Mouse (Mus musculus): ENCODE measurements at regions not wholly inside any gene's neighbourhood (a gene's known extent, or its start where the extent isn't known, plus 50 kb on each side); places are given as distances from the start of the nearest gene placed in this dataset.
A peak's percentile ranks its signal among the peaks of the same experiment; 100 is the strongest.

DNA sequence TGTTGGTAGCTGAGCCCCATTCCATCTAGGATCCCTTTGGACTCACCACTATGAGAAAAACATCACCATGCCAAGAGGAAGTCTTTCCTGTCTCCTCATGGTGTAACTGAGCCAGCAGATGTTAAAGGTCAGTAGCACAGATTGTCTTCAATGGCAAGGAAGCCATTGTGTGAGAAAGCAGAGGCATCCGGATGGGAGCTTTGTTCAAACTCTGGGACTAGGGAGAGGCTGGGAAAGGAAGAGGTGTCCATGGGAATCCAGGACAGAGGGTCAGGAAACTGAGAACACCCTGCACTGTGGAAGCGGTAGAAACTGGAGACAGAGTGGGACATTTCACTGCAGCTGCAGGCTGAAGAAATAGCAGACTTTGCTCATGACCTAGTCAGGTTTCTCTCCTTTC, 173.1 kb upstream of the Tnp1 start:
- DNase-seq: no peak

DNA sequence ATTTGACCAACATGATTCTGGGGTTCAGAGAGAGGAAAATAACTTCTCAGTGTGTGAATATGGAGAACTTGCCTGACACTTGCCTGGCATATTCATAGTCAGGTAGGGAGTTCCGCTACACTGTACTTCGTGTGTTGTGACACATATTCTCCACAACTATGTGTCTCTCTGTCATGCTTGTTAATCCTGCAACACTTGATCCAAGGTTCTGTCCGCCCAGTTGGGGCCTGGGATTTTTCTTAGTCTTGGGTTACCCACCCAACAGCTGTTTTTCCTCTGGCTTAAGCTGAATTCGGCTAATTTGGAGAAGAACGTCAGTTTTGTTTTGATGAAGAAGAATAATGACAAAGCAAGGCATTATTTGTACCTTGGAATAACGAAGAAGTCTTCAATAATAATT, 168.8 kb upstream of the Tnp1 start:
- no peak for DNase-seq

DNA sequence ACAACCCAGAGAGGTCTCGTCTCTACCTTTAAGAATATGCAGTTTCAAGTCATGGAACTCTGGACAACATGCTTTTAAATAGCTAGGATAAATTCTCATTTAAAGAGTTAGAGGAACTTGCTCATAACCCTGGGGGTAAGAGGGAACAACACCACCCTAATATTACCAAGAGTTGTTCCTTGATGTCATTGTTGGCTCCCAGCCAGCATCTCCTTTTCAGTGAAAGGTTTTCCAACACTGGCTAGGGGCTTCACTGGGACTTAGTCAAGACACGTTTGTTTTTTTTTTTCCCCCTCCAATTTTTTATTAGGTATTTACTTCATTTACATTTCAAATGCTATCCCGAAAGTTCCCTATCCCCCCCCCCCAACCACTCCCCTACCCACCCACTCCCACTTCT, 163.1 kb upstream of the Tnp1 start:
- no peak for DNase-seq

DNA sequence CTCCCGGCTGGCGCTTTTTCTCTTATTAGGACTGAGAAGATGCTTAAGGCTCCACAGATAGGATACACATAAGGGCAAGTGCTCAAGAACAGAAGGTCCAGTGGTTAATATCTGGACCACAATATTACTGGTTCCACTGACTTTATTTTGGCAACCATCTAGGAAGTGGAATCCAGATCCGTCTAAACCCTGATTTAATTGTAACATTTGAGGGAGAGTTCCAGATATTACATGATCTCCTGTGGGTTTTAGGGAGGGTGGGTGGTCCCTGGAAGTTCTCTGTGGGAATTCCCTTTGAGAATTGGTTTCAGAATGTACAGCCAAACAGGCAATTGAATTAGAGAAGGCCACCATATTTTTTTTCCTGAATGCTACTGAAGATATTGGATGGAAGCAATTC, 161.4 kb upstream of the Tnp1 start:
- no peak for DNase-seq

DNA sequence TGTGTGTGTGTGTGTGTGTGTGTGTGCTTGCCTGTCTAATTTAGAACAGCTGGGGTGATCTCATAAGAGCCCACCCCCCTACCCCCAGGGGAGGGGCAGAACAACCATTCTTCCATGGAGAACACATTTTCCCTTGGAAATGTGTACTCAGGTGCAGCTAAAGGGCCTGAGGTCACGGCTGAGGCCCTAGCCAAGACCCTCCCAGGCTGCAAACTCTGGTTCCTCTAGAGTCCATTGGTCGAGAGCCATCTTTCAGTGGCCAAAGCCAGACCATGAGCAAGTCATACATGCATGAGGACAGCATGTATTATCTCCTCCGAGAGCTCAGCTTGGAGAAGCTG, 154.9 kb upstream of the Tnp1 start:
- DNase-seq: peak; percentile 75

DNA sequence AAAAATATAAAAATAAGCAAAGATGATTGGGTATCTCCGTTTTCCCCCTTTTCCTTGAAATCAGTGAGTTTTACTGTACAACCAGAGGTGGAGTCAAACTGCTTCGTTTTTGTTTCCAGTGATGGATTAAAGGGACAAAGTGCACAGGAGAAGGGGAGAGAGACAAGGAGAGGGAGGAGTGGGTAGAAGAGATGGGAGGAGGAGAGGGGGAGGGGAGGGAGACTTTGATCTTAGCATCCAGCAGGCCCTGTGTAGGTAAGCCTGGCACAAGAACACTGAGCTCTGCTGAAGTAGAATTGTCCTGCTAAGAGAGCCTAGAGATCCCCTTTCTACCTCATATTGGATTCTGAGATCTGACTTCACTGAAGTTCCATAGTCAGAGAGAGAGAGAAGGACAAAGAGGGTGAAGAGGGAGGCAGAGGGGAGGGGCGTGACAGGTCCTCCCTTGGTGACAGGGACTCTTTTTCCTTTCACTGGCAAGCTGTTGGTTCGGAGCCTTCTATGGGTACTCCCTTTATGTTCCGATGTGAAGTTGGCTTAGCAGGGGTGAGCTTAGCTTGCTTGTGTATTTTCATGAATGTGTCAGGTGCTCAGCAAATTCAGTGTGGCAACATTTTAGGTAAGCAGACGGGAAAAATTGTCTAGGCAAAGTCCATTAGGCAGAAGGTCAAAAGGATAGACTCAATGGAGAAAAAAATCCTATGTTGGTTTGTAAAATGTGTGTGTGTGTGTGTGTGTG, 154.4 kb upstream of the Tnp1 start:
- peak; percentile 44 for DNase-seq

DNA sequence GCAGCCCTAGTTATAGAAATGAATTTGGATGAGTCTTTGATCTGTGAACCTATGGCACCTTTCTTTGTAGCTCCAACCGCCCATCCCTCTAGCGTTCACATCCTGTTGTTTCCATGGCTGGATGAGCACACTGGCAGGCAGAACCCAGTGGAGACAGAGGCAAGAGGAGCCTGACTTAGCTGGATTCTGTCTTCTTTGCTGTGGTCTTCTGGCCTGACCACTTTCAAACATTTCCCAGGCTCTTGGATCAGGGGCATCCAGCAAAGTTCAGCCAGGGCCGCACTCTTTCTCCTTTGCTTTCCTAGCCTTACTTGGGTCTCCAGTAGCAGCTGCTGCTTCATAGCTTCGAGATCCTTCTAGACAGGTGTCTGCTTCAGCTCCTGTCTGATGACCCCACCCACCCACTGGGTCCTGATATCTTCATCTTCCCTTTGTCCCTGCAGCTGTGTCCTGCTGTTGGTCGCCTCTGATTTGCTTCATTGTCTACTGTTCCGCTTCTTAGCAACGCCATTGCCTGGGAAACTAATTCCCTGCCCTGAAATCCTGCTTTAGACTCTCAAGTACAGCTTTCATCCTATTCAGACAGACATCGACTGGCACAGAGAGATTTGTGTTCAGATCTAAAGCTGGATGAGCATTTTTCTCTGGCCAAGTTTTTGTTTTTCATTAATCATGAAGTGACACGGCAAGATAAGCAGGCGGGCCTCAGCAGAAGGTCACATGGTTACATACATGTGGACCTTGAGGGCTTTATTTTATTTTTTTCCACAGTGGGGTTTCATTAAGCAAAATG, 153.6 kb upstream of the Tnp1 start:
- DNase-seq: peak; percentile 64

DNA sequence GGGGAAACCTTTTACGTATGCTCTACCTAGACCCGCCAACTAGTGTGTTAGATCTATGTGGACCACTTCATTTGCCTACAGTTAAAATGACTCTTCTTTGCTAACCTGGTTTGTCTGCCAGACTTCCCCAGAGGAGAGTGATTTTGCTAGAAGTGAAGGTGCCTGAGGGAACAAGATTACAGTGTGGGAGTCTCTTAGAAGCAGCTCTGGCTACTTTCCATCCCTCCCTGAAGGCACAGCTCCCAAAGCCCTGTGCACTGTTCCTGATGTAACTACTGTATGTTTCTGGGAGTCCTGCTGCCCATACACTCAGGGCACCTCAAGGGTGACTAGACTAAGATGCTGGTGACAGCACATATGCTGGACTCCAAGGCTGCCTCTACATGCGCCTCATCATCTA, 144.5 kb upstream of the Tnp1 start:
- DNase-seq: no peak

DNA sequence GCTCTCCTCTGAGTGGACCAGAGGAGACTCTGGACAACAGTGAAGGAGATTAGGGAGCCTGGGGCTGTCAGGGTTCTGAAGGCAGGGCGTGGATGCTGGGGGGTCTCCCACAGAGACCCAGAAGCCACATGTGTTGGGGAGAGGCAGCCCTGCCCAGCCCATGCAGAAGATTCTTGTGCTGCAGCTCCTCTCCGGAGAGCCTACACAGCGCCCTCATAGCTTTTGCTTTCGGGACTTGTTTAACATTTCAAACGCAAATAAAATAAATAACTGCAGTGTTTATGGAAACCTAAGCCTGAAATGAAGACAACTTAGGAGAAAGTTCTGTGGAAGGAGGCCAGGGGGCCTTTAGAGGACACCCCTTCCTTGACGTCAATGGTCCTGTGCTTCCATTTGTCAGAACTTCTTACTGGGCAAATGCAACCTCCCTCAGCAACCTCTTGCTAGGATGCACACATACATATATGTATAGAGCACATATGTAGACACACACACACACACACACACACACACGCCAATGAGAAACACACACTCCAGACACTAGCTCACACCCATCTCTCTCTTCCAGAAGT, 143.8 kb upstream of the Tnp1 start:
- DNase-seq: no peak

DNA sequence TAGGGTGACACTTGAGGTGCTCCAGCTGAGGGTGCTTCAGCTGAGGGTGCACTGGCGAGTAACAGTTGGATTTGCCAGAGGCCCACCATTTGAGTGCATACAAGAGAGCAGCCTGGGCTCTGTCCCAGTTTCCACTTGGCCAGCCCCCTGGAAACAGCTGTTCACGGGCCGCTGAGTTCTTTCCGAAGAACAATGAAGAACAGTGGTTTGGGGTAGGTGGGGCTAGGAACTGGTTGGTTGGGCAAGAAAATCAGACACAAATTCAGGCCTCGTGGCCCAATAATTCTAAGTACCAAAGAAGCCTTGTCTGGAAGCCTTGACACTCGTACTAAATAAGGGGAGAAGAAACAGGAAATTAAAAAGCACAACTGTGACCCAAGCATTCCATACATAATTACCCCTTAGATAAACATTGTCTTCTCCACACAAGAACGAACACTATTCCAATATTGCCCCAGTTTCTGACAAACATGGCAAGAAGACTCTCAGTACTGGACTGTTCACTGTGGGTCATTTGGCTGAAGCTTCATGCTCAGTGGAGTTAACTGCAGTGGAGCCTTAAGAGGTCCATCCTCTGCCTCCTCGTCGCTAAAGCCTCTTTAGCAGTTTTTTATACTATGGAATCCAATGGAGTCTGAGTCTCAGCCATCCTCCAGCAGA, 137.9 kb upstream of the Tnp1 start:
- DNase-seq: no peak

DNA sequence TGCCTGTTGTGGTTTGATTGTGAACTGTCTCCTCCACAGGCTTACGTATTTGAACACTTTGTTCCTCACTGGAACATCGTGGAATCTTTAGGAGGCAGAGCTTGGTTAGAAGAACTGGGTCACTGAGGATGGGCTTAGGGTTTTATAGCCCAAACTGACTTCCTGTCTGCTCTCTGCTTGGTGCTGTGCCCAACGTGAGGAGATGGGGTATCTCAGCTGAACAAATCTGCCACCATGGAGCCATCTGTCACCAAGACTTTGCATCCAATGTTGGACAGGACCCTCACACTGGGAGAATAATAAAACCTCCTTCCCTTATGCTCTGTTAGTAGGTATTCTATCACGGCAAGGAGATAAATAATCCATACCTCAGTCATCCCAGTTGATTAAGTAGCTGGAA, 134.2 kb upstream of the Tnp1 start:
- DNase-seq: no peak

DNA sequence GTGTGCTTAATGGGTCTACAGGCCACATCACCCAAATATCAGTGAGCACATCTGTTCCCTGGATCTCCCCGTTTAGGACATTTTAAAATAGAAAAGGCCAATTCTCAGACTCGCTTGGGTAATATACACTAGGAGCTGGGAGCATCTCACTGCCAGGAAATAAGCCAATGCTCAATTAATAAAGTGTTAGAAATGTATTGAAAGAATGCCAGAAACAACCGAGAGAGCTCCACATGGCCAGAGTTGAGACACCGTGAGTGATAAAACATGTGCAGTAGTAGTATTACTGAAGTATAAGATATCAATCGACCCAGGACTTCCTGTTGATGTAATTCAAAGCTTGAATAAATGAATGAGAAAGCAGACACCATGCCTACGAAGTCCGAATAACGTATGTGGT, 127.1 kb upstream of the Tnp1 start:
- DNase-seq: no peak

DNA sequence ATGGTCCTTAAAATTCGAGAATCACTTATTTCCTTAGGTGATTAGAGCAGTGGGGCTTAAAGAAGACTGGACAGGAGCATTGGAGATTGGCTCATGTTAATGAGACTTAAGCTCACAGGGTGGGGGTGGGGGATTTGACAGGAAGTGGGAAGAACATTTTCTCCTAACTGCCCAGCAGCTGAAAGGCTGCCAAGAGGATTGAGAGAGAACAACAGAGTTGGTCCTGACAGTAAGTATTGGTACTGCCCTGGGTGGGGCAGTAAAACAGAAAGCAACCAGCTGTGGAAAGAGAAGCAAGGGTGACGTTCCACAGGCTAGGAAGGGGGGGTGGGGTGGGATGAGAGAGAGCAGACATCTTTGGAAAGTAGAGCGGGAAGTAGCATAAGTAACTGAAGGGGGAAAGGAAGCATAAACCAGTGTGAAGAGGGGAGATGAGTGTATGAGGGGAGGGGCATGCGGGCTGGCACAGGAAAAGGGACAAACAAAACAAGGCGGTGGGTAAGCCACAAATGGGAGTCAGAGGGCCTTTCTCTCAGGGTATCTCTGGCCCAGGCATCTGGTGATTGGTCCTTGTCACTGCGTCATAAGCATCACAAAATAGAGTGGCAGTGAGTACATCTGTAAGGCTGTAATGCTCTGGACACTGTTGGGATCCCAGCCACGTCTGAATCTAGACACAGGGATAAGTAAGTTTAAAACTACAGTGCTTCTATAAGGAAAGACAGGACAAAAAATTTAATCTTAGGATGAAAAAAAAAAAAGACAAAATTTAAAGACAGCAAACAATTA, 125.0 kb upstream of the Tnp1 start:
- no peak for DNase-seq

DNA sequence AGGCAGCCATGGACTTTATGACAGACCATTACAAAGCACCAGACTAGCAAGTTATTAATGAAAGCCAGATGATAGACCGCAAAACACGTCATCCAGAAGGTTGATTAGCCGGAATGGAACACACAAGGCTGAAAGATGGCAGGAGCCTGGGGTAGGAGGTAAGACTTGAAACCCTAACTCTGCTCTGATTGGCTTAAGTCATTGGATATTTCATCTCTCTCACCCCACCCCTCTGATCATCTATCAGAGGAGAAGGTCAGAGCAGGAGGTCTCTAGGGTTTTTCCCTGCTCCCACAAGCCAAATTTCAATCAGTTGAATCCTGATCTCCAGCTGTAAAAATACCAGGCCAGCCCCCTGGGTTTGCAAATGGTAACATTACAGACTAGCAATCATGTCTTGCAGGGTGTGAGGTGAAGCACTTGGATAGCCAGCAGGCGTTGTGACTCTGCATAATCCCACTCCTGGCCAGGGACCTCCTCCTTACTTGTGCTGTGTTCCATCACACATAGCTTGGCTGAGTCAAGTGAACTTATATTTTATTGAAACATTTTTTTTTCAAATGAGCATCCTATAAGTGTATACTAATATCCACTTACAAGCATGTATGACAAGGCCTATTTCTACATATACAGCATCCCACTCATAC, 114.6 kb upstream of the Tnp1 start:
- peak; percentile 27 for DNase-seq

DNA sequence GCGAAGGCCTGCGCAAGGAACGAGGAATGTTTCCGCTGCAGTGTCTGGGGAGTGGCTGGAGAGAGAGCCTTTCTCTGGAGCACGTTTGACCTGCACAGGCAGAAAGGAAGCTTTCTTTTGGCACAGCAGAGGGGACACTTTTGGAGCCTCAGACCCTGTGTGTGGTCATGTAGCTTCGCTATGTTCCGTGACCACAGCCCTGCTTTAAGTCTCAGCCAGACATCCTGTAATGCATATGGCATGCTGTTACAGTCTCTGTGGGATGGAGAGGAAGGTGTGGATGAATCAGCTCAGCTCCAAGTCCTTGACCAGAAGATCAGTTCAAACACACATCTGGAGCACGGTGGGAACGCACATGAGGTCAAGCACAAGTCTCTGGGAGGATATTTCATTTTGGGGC, 107.3 kb upstream of the Tnp1 start:
- DNase-seq: no peak

DNA sequence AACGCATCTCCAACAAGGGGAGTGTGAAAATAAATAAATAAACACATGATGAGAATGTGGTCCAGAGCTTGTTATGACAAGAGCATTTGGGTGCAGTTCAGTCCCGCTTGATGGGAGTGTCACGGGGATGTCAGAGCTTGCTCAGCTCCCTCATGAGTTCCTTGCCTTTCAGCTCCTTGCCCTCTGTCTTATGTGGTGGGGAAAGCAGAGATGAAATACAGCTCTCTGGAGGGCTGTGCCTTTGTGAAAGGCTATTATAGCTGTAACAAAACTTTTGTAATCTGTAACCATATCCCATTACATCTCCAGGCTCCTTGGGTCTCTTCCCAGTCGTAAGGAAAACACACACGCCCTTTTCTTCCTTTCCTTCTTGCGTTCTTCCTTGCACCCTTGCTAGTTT, 103.0 kb upstream of the Tnp1 start:
- DNase-seq: no peak

DNA sequence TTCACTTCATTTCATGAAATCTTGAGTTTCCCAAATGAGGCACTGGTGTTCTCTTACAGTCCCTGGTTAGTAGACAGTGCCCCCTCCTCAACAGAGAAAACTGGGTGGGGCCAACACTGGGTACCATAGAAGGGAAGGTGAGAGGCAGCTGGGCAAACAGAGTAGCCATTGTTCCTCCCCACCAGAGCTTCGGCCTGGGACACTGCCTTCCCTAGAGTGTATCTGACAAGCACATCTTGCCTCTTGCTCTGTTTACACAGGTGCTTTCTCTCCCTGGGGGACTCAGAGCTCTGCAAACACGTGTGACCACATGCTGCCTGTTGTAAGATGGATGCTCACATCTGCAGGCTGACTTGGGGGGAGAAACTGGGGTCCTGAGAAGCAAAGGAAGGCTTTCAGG, 100.8 kb upstream of the Tnp1 start:
- DNase-seq: peak; percentile 71

DNA sequence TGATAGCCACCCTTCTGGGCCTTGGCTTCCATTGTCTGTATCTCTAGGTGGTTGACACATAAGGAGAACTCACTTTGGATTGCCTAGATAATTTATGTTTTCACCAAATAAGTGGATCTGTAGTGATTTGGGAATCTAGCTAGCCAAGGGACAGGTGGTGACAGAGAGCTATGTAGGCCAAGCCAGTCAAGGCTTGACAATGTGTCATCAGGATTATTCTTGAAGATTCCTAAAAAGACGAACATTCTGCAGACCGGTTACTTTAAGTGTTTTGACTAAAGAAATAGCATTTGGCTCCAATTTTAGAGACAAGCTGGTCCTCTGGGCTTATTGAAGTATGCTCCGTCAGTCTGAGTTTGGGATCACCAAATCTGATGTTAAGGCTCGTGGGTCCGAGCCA, 100.1 kb upstream of the Tnp1 start:
- no peak for DNase-seq

DNA sequence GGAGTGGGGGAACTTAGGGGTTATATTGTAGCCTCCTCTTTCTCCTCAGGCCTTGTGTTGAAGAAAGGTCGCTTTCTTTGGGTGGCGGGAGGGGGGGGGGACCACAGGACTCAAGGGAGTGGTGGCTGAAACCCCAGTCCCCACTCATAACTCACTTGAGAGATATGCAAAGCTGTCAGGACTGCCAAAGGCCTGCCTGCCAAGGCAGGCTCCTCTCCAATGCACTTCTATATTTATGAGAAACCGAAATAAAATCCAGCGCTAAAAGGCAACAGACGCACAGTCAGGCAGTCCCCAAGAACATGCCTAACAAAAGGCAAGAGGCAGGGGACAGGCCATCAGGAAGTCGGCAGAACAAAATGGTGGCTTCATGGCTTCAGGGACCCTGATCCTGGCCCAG, 97.4 kb upstream of the Tnp1 start:
- no peak for DNase-seq

DNA sequence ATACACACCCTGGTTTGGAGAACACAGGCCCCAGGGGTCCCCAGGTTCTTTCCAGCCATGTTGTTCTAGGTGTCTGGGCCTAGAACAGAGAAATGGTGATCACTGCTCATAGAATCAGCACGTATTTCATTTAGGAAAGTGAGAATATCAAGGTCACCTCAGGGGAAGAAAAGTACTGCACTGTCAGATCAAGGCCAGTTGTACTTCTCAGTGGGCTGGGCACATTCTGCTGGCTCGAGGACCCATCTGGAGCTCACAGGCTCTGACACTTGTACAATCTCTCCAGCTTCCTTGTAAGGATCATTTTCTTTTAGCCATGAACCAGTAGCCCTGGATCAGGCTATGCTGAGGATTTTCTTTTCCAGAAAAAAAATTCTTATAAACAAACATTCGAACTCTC, 97.0 kb upstream of the Tnp1 start:
- no peak for DNase-seq

DNA sequence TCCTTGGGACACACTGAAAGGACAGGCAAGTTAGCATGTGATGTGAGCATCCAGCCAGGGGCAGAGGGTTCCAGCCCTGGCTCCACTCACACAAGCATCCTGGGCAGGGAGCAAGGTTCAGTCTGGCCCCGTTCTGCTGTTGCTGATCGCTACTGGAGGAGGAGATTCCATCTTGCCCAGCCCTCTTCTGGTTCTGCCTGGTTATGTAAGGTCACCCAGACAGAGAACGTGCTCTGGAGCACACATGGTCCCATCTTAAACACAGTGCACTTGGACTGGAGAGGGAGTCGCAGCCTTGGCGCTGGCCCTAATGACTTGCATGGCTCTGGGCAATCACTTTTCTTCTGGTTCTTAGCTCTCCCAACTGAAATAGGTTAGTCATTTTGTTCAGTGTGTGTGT, 96.2 kb upstream of the Tnp1 start:
- DNase-seq: no peak

DNA sequence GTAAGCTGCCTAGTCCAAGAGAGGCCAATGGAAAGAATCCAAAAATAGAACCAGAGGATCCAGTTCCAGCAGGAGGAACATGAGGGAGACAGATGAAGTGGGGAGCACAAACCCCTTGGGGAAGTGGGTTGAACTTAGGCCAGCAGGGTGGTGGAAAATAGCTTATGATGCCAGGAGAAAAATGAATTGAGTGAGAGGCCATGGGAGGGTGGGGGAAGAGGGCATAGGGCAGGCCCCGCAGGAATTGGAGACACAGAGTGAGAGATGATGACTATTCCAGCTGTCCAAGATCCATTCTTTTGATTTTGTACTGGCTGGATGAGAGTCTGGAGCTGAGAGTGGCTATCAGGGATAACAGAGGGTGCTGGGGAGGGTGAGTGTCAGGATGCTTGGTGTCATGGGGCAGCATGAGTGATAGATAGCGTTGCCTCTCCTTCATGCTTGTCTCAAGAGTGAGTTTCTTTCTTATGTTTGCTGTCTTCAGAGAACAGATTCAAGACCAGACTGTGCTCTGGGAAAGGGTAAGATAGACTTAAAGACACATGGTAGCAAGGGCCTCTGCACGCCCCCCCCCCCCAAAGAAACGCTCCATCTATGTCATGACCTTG, 90.3 kb upstream of the Tnp1 start:
- DNase-seq: peak; percentile 28

Measured in embryo, embryonic 11 days (tissue).